Mouse (Mus musculus): ENCODE results near the gene Pex16. TPM values are rescaled to one million over a fixed set of nuclear protein-coding genes. Genes with fewer than 3 reads are reported as not detected.
"Not testable (repeated sequence)": the region's sequence is repeated elsewhere in the genome, so short reads cannot be mapped to it uniquely, and the experiment has no call there.

The Pex16 gene
- total RNA-seq, 1 experiment from 2014 or later: 117 TPM

DNA sequence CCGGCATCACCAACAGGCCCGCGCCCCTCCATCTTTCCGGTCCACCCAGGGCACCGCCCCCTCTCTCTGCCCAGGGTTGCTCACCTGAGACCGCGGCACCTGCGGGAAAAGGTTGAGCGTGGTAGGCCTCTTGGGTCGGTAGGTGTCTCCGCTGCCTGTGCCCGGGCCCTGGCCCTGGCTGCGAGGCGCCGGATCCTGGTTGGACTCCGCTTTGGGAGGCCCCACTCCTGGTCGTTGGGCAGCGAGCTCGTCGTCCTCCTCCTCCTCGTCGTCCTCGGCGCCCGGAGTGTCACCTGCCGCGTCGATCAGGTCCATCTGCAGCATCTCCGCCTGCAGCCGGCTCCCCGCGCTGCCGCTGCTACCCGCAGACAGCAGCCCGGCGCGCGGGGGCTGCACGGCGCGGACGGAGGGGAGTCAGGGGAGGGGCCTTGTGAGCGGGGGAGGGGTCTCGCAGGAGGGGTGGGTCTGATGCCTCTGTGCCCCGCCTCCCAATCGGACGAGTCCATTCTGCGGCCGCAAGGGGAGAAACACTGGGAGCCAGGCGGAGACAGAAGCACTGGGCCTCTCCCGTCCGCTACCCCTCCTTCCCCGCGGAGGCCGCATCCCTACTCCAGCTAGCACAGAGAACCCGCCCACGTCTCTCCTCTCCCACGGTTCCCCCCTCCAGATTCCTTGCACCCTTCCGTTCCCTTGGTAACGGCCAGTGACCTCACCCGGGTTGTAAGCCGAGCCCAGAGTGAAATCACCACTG, 14.6 kb downstream of the Pex16 start:
- peak; percentile 92 for DNase-seq

DNA sequence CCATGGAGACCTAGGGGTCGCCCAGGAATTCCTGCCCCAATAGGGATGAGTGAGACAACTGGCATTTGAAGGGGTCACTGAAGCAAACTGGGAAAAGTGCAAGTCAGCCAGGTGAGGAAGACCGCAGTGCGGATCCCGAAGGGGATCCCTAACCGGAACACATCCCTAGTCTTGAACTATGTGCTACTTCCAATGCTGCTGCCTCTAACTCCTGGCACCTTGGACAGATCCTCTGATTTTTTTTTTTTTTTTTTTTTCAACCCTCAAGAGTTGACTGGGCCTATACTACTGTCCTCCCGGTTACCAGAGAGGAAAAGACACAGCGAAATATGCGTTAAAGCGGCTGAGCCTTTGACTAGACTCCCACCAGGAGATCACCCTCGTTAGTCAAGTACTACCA, 15.2 kb downstream of the Pex16 start:
- DNase-seq: no peak

DNA sequence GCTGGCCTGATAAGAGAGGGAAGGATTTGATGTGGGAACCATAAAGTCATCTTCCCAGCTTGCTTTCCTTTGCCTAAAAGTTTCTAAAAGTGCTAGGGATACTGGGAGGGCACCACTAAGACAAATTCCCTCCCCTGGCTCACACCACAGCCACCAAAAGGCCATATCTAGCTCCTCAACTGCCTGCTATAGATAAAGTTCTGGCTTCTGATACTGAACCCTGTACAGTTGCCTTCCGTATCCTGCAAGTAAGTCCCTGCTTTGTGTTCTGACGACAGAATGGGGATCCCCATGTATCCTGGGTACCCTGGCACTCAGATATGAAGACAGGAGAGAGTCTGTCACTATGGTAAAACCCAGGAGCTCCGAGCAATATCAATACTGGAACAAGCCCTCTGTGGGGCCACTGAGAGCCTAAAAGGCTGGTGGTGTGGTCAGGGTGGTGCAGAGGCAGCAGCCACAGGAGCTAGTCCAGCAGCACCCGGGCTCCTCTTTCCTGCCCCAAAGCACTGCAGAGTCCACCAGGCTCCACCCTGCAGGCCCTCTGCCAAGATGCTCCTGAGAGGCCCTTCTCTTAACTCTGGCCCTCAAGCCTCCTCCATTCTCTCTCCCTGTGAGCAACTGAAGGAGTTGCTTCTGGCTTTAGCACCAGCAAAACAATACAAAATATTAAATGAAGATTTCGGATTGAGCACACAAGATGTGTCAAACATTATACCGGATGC, 15.9 kb downstream of the Pex16 start:
- no peak for DNase-seq

DNA sequence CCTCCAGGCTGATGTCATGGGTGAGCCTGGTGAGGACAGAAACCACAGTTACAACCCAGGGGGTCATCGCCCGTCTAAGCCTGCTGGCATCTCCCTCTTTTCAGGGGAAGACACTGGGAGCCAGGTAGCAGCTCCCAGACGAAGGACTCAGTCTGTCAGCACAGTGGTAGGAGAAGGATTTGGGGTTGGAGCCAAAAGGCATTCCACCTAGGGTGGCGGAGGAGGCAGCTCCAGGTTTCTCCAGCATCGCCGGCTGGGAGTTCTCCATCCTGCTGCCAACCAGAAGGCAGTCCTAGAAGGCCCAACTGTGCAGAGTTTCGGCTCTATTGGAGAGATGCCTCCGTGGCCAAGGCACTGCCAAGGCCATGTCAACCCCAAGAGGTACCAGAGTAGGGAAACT, 16.6 kb downstream of the Pex16 start:
- DNase-seq: no peak

DNA sequence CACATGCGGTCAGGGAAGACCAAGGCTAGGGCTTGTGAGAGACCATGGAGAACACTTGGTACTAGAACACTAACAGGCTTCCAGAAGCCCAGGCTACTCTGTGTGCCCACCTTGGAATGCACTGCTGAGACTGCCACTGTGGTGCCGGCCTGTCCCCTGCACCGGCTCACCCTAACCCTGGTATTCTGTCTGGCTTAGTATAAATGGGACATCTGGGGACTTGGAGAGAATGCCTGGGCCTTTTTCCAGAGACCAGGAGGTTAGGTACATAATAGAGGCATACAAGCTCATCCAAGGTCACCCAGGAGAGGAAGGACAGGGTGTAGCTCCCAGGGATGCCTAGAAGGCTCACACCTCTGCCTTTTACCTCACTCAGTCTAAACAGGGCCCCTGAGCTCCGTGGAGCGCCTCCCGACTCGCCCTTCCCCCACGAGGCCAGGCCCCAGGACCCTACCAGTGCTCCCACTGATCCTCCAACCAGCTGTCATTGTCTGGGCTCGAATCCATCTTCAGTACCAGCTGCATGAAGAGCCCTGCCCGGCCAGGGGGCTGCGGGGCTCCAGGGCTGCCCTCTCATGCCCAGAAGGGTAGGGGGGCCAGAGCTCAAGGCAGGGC, 17.3 kb downstream of the Pex16 start:
- DNase-seq: no peak

DNA sequence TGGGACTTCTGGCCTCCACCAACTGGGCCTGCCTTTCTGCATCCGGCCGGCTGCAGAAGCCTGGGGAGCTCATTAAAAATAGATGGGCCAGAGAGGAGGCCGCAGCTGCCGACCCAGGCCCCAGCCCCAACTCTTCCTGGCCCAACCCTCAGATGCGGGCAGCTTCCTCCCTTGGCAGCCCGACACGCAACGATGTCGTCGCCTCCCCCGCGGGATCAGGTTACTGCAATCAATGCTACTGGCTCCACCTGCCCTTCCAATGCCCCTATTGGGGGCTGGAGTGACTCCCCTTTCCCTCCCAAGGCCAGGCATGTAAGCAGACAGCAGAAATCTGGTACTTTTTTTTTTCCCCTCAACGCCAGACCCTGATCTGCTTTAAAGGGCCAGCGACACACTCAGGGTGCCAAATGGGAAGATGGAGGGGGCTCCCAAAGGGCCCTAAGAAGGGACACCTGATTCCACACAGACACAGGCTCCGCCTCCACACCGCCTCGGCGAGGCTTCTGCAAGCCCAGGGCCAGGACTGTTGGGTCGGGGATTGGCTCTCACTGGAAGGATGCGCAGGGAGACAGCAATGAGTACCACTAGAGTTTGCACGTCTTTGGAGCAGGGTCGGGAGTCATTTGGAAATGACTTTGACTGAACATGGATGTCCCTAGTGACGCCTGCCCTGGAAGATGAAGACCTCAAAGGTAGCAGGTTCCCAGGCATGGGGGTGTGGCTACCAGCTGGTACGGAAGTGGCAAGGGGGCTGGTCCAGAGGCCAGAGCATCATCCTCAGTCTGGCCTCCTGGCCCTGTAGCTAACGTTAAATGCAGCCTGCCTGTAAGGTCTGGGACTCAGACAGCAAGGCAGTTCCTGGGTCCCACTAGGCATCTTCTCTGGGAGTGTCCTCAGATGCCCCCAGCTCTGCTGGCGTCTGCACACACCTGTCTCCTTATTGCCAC, 18.1 kb downstream of the Pex16 start:
- DNase-seq: peak; percentile 49

DNA sequence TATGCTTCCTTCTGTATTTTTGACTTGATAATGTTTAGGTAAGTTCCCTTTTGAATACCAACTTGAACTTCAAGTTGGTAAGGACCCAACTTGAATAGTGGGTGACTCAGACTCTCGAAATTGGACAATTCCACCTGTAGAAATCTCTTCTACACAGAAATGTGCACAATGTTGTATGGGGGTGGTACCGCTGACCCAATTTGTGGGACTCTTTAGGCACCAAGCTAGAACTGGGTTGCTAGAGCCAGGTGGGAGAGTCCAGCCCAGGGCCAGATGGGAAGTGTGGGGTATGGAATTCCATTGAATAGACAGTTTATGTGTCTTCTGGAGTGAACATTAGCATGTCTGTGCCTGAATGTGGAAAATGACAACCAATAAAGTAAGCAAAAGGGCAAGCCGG, 21.1 kb downstream of the Pex16 start:
- DNase-seq: no peak

DNA sequence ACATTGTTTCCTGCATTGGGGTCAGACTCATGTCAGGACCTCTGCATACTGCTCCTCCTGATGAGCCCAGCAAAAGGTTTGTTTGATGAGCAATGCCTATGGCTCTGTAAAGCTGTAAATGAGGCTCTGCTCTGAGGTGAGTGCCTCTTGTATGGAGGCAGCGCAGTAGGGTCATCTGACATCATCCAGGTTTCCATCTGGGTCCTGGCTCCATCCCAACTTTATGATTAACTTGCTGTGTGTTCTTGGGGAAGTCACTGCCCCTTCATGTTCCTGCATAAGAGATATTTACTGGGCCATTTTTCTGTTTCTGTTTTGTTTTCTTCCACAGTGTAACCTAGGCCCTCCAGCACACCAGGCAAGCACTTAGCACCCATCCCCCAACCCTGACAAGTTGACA, 23.0 kb downstream of the Pex16 start:
- no peak for DNase-seq

DNA sequence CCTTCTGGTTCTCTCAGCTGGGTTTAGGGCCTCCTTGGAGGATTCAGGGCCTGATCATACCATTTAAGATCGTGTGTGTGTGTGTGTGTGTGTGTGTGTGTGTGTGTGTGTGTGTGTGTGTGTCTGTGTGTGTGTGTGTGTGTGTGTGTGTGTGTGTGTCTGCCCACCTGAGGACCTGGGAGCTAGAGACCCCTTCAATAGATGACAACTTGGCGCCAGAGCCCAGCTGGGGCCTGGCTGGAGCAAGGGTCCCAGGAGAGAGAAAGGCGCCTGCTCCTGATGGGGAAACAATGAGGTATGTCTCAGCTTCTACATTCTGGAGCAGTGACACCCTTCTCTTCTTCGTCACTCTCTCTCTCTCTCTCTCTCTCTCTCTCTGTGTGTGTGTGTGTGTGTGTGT, 25.4 kb downstream of the Pex16 start:
- DNase-seq: not testable (repeated sequence)

DNA sequence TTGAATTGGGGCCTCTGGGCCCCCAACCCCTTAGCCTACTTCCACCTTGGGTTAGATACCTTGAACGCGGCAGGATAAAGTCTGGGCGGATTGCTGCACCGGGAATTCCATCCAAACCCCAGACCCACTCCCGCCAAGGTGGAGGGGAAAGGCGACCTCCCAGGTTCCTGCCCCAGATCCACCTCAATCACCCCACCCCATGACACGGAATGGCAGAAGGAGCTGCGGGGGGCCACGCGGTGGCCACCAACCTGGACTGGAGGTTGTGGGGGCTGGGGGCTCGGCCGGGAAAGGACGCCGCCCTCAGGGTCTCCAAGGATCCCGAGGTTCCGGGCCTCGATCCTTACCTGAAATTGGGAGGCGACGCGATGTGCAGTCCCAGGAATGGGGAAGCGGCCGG, 26.2 kb downstream of the Pex16 start:
- DNase-seq: no peak

DNA sequence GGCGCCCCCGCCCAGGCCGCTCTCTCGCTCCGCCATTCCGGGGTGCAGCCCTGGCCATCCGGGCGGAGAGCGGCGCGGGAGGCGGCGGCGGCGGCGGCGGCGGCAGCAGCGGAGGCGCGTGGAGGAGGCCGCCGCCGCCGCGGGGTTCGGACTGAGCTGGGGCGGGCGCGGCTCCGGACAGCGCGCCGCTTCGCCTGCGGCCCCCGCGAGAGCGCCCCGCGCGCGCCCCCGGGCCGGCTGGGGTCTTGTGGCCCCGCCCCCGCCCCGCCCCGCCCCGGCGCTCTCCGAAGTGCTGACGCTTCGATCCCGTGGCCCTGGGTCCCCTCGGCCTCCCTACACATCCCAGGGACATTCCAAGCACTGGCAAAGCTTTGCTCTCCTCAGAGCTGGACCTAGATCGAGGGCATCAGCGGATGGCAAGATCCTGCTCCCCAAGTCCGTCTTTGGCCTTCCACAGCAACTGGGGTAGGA, 26.6 kb downstream of the Pex16 start, which contains the start of gene Mapk8ip1:
TSS of gene Mapk8ip1 (minus strand) at position 173 of the 471 bp plus-strand sequence.
- DNase-seq: peak; percentile 53

DNA sequence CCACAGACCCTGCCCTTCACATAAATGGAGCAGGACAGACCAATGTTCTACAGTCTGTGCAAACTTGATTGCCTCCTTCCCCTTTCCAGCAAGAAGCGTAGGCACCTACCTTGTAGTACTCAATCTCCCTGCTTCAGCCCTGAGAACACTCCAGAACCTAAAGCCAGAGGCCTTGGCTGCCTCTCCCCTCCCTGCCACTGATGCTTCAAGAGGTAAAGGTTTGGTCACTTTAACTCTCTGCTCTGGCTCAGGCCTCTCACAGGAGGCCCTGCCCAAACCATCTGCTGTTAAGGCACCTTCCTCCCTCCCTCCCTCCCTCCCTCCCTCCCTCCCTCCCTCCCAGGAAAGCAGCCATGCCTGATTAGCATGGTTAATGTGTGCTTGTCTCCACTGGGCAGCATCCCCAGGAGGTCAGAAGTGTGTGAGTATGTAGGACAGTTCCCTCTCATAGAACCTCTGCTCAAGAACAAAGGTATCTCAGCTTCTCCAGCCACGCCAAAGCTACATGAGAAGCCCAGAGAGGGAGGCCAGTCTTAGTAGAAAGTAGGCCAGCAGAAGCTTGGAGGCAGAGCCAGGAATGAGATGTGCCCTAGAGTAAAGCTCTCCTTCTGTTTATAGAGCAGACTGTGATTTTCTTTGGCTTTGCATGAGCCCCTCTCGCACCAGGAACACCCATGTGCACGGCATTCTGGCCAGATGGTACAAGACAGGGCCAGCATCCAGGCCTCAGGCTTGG, 28.3 kb downstream of the Pex16 start:
- no peak for DNase-seq

DNA sequence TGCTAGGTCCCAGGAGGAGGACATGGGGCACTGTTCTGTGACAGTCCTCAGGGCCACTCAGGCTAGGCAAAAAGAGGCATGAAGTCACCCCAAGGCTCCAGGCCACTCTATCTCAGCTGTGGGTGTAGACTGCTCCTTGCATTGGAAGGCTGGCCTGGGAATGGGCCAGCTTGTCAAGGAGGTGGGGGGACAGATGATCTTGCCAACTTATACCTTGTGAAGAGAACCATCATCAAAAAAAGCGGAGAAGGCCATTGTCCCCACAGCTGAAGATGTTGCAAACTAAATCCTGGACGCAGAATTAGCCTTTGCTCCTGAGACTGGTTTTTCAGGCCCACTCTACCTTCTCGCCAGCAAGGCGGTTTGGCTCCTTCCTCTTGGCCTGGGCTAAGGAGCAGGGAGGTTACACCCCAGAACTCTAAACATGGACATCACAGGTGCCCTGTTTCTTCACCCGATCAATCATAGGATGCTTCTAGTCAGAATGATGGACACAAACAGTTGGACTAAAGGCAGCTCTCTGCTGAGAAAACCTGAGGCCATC, 29.4 kb downstream of the Pex16 start:
- DNase-seq: no peak

DNA sequence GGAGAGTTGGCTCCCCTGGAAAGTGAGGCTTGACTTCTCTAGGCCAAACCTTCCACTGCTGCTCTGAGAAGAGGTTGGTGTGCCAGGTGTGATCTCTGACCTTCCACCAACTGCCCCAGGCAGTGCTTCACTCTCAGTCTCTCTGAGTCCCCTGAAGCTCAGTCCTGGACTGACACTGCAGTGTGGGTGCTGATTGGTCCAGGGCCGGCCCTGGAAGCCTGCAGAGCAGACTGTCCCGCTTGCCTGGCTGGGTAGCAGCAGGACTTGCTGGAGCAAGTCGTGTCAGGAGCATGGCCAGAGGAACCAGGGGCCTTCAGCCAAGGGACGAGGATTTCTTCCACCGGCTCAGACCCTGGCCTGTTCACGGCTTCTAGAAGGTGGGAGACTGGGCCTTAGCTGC, 30.3 kb downstream of the Pex16 start:
- DNase-seq: no peak

DNA sequence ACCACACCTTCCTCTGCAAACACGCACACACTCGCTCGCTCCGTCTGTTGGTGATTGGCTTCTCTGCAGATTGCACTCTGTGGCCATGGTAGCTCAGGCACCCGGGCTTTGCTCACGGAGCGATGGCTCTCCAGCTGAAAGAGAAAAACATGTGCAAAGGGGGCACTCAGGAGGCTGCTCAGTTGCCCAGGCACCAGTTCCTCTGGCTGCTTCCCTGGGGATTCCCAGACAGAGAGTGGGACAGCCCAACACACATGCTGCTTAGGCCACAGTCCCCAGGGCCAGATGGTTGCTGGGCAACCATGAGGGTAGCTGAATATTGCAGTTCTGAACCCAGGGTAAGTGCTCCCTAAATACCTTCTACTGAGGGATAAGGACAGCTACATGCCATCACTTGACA, 31.2 kb downstream of the Pex16 start:
- DNase-seq: no peak

DNA sequence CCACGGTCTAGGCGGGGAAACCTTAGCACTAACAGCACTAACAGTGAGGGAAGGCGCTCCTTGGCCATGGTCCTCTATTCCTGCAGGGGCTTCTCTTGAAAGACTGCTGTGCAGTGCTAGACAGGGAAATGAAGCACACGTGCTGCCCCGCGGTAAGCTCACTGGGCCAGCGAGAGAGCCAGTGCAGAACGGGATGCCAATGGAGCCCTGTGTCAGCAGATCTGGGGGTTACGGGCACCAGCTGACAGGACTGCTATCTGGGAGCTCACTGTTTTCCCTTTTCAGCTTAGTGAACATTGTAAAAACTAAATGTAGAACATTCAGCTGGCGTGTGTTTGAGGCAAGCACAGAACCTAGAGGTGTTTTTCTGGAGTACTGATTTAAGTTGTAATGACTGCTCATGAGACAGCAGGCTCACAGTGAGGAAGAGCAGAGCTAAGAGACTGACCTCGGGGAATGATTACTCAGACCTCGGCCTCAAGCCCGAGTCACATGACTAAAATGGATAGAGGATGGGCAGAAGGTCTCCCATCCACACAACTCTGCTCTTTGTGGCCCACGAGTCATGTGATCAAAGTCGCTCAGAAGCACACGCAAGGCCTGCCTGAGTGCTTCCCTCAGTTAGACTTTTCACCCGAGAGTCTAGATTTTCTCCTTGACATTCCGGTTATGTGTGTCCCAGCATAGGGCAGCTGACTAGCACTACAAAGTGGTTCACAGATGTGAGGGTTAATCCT, 34.0 kb downstream of the Pex16 start:
- peak; percentile 64 for DNase-seq

DNA sequence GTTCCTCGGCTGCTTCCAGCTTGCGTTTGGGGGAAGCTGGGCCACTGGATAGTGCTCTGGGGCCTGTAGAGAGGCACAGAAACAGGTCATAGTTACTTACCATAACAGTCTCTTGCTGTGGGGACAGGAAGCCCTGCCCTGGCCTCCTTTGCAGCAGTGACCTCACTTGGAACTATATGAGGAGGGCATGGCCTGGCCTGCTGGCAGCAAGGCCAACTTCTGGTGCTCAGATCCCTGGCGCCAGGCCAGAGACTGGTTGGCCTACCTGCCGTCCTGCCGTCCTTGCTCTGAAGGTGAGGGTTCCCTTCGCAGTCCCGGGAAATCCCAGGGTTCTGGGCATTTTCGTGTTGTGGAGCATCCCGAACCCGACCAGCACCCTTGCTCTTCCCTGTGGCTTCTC, 37.2 kb downstream of the Pex16 start:
- peak; percentile 55 for DNase-seq

DNA sequence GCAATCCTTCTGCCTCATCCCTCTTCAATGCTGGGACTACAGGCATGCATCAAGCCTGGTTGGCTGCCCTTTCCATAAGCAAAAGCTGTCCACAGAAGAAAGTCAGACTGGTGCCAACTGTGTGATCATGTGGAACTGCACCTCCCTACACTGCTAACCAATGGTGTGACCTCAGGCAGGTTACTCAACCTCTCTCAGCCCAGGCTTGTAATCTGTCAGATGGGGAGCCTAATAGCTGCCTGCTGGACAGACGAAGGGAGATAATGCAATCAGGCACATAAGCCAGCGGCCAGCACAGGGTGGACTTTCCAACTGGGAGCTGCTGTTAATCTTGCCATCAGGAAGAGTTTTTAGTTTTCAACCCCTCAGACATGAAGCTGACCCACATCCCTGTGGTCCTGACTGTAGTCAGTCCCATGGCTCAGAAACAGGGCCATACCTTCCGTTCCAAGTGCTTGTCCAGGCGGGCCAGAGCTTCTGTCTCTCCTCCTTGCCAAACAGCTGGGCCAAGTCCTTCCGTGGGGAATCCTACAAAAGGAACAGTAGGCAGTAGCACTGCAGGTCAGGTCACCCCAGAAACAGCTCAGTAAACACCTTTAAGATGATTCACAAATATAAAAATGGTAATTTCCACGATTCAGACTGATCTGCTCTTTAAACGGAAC, 47.4 kb downstream of the Pex16 start:
- DNase-seq: peak; percentile 56

DNA sequence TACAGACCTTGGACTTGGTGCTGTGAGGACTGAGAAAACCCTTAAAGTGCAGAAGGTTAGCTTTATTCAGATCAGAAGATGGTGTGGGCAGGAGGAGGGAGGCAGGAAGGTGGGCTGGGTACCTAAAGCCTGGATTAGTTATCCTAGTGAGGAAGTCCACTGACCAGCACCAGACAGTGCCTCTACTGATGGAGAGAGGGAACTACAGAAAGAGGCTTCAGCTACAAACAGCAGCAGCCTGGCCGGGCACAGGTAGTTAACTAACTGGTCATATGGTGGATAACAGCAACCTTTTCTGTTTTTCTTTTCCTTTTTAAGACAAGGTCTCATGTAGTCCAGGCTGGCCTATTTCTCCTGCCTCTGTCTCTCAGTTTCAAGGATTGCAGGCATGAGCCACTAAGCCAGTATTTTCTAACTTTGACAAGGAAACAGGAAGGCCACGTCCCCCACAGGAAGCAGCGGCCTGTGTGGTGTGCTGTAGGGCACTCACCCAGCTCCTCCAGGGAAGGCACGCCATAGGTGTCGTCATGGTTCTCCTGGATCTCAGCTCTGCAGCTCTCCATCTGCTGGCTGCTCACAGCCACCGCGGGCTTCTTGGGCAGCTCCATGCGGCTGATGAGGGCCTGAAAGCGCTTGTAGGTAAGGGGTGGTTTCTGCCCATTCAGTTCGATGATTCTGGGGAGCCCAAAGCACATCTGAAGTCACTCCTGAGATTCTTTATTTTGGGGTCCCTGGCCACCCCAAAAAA, 48.1 kb downstream of the Pex16 start:
- peak; percentile 48 for DNase-seq

Data from adrenal gland, postnatal 14 days (tissue).